Mouse (Mus musculus): ENCODE data around the gene Pex19. TPM values are rescaled to one million over a fixed set of nuclear protein-coding genes. Genes with fewer than 3 reads are reported as not detected.

The Pex19 gene
- total RNA-seq, 2 experiments from 2014 or later = 88.5 to 95.2 TPM

- DNase-seq = no peak
Measured at GRCm38 (mm10) chr1:172129108-172129507, 2.6 kb downstream of the Pex19 start.

GRCm38 (mm10) chr1:172129780-172130179 is 3.2 kb downstream of the Pex19 start:
- intact Hi-C loops (cut with DNase I; ENCODE audit: low total_unique reads) = no loop called here
- no peak for DNase-seq

More at GRCm38 (mm10) chr1:172129108-172129507, 2.6 kb downstream of the Pex19 start:
- intact Hi-C loops (cut with DNase I; ENCODE audit: low total_unique reads) = no loop called here

GRCm38 (mm10) chr1:172132319-172132718 is 5.8 kb downstream of the Pex19 start:
- DNase-seq = no peak

GRCm38 (mm10) chr1:172133535-172133934 is 7.0 kb downstream of the Pex19 start:
- peak; percentile 60 for DNase-seq
- intact Hi-C loops (cut with DNase I; ENCODE audit: low total_unique reads) = no loop called here

More at GRCm38 (mm10) chr1:172132319-172132718, 5.8 kb downstream of the Pex19 start:
- intact Hi-C loops (cut with DNase I; ENCODE audit: low total_unique reads) = no loop called here

GRCm38 (mm10) chr1:172134072-172134471 is 7.5 kb downstream of the Pex19 start:
- DNase-seq = no peak
- intact Hi-C loops (cut with DNase I; ENCODE audit: low total_unique reads) = no loop called here

GRCm38 (mm10) chr1:172140160-172140559 is 13.6 kb downstream of the Pex19 start:
- intact Hi-C loops (cut with DNase I; ENCODE audit: low total_unique reads) = no loop called here
- DNase-seq = no peak

GRCm38 (mm10) chr1:172140825-172141224 is 14.3 kb downstream of the Pex19 start:
- intact Hi-C loops (cut with DNase I; ENCODE audit: low total_unique reads) = no loop called here
- DNase-seq = no peak

- intact Hi-C loops (cut with DNase I; ENCODE audit: low total_unique reads) = no loop called here
- DNase-seq = no peak
Measured at GRCm38 (mm10) chr1:172141529-172141928, 15.0 kb downstream of the Pex19 start.

- no peak for DNase-seq
- intact Hi-C loops (cut with DNase I; ENCODE audit: low total_unique reads) = no loop called here
Measured at GRCm38 (mm10) chr1:172143570-172143969, 17.0 kb downstream of the Pex19 start.

- peak; percentile 99 for DNase-seq
- intact Hi-C loops (cut with DNase I; ENCODE audit: low total_unique reads) = no loop called here
Measured at GRCm38 (mm10) chr1:172147835-172148278, 21.3 kb downstream of the Pex19 start, which contains the start of gene Dcaf8. Gene Dcaf8, plus strand, starts transcription at chr1:172148084.

GRCm38 (mm10) chr1:172148279-172148954 is 21.9 kb downstream of the Pex19 start:
- DNase-seq = peak; percentile 24
- intact Hi-C loops (cut with DNase I; ENCODE audit: low total_unique reads) = no loop called here

GRCm38 (mm10) chr1:172148955-172149815 is 22.6 kb downstream of the Pex19 start:
- intact Hi-C loops (cut with DNase I; ENCODE audit: low total_unique reads) = no loop called here

GRCm38 (mm10) chr1:172154536-172154935 is 28.0 kb downstream of the Pex19 start:
- intact Hi-C loops (cut with DNase I; ENCODE audit: low total_unique reads) = no loop called here

More at GRCm38 (mm10) chr1:172148955-172149815, 22.6 kb downstream of the Pex19 start:
- DNase-seq = no peak

GRCm38 (mm10) chr1:172155518-172155917 is 29.0 kb downstream of the Pex19 start:
- intact Hi-C loops (cut with DNase I; ENCODE audit: low total_unique reads) = no loop called here

More at GRCm38 (mm10) chr1:172154536-172154935, 28.0 kb downstream of the Pex19 start:
- no peak for DNase-seq

GRCm38 (mm10) chr1:172159970-172160369 is 33.4 kb downstream of the Pex19 start:
- no peak for DNase-seq
- intact Hi-C loops (cut with DNase I; ENCODE audit: low total_unique reads) = loop anchor here (10.0 kb wide), 1 partner anchor 85 kb away; no protein-coding TSS in a partner anchor

More at GRCm38 (mm10) chr1:172155518-172155917, 29.0 kb downstream of the Pex19 start:
- no peak for DNase-seq

GRCm38 (mm10) chr1:172160508-172160907 is 34.0 kb downstream of the Pex19 start:
- intact Hi-C loops (cut with DNase I; ENCODE audit: low total_unique reads) = loop anchor here (10.0 kb wide), 1 partner anchor 84 kb away; no protein-coding TSS in a partner anchor
- no peak for DNase-seq

GRCm38 (mm10) chr1:172162009-172162408 is 35.5 kb downstream of the Pex19 start:
- intact Hi-C loops (cut with DNase I; ENCODE audit: low total_unique reads) = loop anchor here (10.0 kb wide), 1 partner anchor 83 kb away; no protein-coding TSS in a partner anchor
- DNase-seq = no peak

- intact Hi-C loops (cut with DNase I; ENCODE audit: low total_unique reads) = loop anchor here (10.0 kb wide), 1 partner anchor 82 kb away; no protein-coding TSS in a partner anchor
Measured at GRCm38 (mm10) chr1:172162959-172163358, 36.4 kb downstream of the Pex19 start.

GRCm38 (mm10) chr1:172167911-172168310 is 41.4 kb downstream of the Pex19 start:
- intact Hi-C loops (cut with DNase I; ENCODE audit: low total_unique reads) = loop anchor here (10.0 kb wide), 1 partner anchor 77 kb away; no protein-coding TSS in a partner anchor
- no peak for DNase-seq

More at GRCm38 (mm10) chr1:172162959-172163358, 36.4 kb downstream of the Pex19 start:
- no peak for DNase-seq

- no peak for DNase-seq
- intact Hi-C loops (cut with DNase I; ENCODE audit: low total_unique reads) = loop anchor here (10.0 kb wide), 1 partner anchor 75 kb away; no protein-coding TSS in a partner anchor
Measured at GRCm38 (mm10) chr1:172169809-172170208, 43.3 kb downstream of the Pex19 start.

All from gastrocnemius, postnatal 14 days (tissue).